Mouse (Mus musculus): ENCODE data around the gene Gm3435.
"Not testable (repeated sequence)": the region's sequence is repeated elsewhere in the genome, so short reads cannot be mapped to it uniquely, and the experiment has no call there.

The Gm3435 gene

DNA sequence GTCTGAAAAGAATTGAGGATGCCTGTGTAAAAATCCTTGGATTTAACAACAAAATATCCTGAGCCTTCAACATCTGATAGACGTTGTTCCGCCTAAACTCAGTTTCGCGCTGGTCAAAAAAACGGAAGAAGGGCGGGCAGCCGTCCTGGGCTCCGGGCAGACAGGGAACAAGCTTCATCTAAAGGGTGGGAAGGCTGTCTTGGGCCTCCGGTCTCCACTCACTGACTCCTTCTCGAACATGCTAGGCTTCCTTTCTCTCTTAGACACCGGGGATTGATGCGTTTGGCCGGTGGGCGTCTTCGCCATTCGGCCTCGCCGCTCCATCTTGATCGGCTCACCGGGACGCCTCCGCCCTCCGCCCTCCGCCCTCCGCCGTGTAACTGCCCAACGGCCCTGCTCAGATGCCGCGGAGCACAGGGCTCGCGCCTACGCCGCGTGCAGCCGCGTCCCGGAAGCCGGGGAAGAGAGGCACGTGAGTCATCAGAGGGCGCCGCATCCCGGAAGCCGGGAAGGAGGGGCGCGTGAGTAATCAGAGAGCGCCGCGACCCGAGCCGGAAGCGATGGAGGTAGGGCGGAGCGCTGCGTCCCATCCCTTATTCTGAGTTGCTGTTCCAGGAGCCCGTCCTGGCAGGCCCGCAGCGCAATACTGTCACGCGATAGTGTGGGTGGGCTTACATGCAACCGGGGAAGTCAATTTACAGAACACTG is at the start of gene Gm3435:
Gene Gm3435, plus strand, starts transcription at position 471 of the 708 bp plus-strand sequence.
- not testable (repeated sequence) for DNase-seq

DNA sequence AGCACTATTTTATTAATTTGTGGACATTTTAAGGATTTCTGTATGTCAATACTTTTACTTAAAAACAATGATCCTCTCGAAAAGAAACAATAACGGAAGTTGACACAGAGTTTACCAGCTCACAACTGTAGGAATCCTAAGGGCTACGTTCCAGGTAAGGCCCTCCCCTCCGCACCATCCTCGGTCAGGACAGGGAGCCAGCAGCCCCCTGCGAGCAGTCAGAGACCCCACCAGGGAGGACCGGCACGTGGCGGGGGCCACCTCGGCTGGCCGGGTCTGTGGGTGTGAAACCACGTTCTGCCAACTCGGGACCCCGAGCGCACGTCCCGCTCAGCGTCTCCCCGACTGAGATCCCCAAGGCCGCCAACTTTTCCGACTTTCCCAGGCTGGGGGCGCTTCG is 49.5 kb upstream of the Gm3435 start:
- DNase-seq: peak; percentile 25 to 40

DNA sequence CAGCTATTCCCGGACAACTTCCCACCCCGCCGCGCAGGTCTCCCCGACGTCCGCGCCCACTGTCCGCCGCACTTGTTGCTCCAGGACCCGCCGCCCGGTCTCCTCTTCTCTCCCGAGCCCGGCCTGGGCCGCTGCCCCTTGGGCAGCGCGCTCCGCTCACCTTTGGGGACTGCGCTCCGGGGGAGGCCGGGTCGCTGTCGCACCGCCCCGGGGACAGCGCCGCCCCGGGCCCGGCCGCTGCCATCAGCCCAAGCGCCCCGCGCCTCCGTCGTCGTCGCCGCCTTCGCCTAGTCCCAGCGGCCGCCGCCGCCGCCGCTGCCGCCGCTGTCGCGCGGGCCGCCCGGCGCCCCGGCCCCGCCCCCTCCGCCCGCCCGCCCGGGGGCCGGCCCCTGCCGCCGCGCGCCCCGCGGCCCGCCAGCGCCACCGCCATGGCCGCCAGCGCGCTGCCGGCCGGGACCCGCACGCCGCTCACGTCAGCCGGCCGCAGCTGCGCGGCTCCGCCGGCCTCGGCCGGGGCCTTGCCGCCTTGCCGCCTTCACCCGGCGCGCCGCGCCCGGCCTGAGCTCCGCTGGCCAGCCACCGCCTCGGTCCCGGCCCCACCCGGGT is 48.9 kb upstream of the Gm3435 start, which contains the start of gene Phf10:
Gene Phf10, minus strand, starts transcription at position 323 of the 606 bp plus-strand sequence.
- peak; percentile 46 to 48 for DNase-seq

DNA sequence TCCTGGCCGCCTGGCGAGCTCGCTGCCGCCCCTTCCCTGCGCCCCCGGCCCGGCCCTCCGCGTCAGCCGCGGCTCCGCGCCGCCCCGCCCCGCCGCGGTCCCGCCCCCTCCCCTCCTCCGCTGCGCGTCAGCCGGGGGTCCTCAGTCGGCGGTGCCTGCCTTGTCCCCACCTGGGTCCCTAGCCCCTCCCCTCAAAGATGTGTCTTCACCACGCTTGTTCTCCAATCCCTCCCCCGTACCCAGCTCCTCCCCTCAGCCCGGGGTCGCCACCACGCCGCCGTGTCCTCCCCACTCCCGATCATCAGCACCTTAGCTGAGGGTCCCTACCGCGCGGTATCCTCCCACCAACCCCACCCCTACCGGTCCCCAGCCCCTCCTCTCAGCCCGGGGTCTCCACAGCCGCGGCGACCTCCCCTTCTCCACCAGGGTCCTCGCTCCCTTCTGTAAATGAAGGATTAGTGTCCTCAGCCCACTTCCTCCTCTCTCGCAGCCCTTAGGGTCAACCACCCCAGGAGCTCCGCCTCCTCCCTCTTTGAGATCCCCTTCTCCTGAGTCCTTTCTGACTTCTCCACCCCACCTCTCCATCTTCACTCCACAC is 48.3 kb upstream of the Gm3435 start:
- not testable (repeated sequence) for DNase-seq

DNA sequence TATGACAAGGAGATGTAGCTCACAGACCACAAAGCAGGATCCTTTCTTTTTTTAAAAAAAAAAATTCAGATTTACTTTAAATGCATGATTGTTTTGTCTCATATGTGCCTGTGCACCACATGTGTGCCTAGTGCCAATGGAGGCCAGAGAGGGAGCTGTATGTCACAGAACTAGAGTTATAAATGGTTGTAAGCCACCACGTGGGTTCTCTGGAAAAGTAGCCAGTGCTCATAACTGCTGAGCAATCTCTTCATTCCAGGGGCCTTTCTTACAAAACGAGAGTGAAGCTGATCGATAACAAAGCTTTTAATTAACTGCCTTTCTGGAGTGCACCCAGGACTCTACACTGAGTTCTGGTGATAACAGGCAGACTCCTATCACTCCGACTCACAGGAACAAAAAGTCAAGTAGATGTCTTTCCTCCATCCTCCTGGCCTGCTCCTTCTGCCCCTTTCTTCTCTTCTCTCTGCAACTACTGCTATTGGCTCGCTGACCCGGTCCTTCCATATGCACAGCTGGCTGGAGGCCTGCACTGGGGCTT is 41.5 kb upstream of the Gm3435 start:
- DNase-seq: not testable (repeated sequence)

DNA sequence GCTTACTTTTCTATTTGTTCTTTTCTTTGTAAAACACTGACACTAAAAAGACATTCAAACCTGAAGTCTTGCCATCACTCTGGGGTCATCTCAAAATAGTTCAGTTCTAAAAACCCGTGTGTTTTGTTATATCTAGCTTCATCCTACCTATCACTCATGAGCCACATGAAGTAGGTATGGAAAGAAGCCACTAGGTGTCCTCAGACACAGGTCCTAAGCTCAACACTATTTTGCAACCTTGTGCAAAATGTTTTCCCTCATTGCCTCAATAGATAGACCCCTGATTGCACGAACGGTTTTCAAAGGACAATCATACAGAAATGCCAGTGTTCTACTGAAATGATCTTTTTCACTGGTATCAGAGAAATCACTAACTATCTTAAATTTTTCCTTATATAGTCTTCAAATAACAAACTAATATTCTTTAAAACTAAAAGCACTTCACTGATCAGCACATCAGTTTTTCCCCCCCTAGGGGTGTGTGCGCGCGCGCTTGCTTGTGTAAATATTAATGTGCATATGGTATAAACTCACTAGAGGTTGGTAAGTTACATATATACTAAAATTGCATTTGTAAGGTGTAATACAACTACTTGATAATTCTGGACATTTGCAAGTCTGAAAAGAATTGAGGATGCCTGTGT is 32.1 kb upstream of the Gm3435 start:
- DNase-seq: peak in 1 of 2 experiments; percentile 1

DNA sequence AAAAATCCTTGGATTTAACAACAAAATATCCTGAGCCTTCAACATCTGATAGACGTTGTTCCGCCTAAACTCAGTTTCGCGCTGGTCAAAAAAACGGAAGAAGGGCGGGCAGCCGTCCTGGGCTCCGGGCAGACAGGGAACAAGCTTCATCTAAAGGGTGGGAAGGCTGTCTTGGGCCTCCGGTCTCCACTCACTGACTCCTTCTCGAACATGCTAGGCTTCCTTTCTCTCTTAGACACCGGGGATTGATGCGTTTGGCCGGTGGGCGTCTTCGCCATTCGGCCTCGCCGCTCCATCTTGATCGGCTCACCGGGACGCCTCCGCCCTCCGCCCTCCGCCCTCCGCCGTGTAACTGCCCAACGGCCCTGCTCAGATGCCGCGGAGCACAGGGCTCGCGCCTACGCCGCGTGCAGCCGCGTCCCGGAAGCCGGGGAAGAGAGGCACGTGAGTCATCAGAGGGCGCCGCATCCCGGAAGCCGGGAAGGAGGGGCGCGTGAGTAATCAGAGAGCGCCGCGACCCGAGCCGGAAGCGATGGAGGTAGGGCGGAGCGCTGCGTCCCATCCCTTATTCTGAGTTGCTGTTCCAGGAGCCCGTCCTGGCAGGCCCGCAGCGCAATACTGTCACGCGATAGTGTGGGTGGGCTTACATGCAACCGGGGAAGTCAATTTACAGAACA is 31.5 kb upstream of the Gm3435 start, which contains the start of the genes 9030025P20Rik and Gm3417:
Gene 9030025P20Rik, plus strand, starts transcription at position 107 of the 677 bp plus-strand sequence.
Gene Gm3417, minus strand, starts transcription at position 429 of the 677 bp plus-strand sequence.
- not testable (repeated sequence) for DNase-seq

DNA sequence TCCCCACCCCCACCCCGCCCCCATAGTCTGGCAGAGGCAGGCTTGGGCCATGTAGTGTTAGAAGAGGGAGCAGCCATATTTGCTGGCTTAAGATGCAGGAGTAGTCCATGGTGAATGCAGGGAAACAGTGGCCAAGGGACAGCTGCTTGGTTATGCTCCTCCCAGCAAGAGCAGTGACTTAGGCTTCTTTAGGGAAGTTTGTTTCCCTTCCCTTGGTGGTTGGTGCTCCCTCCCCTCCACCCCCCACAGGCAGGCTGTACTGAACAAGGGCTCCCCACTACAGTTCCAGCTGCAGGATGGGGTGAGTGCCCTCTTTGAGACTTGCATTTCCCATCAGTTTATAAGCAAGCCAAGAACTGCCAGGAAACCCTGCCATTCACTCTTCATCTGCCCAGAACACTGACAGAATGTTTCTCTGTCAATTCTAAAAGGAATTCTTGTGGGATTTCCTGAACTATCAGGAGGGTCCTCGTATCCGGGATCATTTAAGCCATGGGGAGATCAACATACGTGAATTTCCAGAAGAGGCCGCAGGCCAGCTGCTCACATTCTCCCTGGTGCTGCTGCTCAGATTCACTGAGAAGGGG is 19.8 kb upstream of the Gm3435 start:
- peak in 1 of 2 experiments; percentile 1 for DNase-seq

DNA sequence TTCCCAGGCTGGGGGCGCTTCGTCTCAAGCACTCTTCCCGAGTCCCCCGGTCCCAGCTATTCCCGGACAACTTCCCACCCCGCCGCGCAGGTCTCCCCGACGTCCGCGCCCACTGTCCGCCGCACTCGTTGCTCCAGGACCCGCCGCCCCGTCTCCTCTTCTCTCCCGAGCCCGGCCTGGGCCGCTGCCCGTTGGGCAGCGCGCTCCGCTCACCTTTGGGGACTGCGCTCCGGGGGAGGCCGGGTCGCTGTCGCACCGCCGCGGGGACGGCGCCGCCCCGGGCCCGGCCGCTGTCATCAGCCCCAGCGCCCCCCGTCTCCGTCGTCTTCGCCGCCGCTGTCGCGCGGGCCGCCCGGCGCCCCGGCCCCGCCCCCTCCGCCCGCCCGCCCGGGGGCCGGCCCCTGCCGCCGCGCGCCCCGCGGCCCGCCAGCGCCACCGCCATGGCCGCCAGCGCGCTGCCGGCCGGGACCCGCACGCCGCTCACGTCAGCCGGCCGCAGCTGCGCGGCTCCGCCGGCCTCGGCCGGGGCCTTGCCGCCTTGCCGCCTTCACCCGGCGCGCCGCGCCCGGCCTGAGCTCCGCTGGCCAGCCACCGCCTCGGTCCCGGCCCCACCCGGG is 17.3 kb upstream of the Gm3435 start:
- not testable (repeated sequence) for DNase-seq

DNA sequence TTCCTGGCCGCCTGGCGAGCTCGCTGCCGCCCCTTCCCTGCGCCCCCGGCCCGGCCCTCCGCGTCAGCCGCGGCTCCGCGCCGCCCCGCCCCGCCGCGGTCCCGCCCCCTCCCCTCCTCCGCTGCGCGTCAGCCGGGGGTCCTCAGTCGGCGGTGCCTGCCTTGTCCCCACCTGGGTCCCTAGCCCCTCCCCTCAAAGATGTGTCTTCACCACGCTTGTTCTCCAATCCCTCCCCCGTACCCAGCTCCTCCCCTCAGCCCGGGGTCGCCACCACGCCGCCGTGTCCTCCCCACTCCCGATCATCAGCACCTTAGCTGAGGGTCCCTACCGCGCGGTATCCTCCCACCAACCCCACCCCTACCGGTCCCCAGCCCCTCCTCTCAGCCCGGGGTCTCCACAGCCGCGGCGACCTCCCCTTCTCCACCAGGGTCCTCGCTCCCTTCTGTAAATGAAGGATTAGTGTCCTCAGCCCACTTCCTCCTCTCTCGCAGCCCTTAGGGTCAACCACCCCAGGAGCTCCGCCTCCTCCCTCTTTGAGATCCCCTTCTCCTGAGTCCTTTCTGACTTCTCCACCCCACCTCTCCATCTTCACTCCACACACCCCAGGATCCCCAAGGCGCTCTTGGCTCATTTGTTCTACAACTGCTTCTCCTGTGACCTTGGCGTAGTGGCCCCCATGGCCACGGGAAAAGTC is 16.7 kb upstream of the Gm3435 start:
- DNase-seq: not testable (repeated sequence)

DNA sequence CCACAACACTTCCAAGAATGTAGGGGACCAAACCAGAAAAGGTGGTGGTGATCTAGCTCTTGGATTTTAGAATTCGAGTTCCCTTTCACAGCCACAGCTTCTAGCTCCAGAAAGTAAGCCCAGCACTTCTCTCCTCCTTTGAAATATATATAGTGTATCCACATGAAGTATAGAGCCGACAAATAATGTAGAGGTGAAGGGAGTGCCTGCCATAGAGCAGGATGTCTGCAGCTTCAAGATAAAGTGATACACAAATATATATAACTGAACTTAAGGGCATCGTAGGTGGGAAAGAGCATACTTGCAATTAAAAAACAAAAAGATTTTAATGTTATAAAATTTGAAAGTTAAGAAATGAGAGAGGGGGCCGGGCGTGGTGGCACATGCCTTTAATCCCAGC is 15.8 kb upstream of the Gm3435 start:
- not testable (repeated sequence) for DNase-seq

DNA sequence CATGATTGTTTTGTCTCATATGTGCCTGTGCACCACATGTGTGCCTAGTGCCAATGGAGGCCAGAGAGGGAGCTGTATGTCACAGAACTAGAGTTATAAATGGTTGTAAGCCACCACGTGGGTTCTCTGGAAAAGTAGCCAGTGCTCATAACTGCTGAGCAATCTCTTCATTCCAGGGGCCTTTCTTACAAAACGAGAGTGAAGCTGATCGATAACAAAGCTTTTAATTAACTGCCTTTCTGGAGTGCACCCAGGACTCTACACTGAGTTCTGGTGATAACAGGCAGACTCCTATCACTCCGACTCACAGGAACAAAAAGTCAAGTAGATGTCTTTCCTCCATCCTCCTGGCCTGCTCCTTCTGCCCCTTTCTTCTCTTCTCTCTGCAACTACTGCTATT is 9.9 kb upstream of the Gm3435 start:
- DNase-seq: not testable (repeated sequence)

DNA sequence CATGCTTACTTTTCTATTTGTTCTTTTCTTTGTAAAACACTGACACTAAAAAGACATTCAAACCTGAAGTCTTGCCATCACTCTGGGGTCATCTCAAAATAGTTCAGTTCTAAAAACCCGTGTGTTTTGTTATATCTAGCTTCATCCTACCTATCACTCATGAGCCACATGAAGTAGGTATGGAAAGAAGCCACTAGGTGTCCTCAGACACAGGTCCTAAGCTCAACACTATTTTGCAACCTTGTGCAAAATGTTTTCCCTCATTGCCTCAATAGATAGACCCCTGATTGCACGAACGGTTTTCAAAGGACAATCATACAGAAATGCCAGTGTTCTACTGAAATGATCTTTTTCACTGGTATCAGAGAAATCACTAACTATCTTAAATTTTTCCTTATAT is 888 bp upstream of the Gm3435 start:
- DNase-seq: not testable (repeated sequence)

DNA sequence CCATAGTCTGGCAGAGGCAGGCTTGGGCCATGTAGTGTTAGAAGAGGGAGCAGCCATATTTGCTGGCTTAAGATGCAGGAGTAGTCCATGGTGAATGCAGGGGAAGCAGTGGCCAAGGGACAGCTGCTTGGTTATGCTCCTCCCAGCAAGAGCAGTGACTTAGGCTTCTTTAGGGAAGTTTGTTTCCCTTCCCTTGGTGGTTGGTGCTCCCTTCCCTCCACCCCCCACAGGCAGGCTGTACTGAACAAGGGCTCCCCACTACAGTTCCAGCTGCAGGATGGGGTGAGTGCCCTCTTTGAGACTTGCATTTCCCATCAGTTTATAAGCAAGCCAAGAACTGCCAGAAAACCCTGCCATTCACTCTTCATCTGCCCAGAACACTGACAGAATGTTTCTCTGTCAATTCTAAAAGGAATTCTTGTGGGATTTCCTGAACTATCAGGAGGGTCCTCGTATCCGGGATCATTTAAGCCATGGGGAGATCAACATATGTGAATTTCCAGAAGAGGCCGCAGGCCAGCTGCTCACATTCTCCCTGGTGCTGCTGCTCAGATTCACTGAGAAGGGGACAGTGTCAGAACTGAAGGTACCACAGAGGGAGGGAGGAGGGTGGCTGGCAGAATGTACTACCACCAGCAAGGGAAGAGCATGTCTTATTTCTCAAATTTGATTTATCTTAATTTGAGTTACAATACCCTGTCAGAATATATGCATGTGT is 11.7 kb downstream of the Gm3435 start:
- DNase-seq: peak; percentile 16 to 33

DNA sequence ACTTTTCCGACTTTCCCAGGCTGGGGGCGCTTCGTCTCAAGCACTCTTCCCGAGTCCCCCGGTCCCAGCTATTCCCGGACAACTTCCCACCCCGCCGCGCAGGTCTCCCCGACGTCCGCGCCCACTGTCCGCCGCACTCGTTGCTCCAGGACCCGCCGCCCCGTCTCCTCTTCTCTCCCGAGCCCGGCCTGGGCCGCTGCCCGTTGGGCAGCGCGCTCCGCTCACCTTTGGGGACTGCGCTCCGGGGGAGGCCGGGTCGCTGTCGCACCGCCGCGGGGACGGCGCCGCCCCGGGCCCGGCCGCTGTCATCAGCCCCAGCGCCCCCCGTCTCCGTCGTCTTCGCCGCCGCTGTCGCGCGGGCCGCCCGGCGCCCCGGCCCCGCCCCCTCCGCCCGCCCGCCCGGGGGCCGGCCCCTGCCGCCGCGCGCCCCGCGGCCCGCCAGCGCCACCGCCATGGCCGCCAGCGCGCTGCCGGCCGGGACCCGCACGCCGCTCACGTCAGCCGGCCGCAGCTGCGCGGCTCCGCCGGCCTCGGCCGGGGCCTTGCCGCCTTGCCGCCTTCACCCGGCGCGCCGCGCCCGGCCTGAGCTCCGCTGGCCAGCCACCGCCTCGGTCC is 14.0 kb downstream of the Gm3435 start:
- DNase-seq: not testable (repeated sequence)

DNA sequence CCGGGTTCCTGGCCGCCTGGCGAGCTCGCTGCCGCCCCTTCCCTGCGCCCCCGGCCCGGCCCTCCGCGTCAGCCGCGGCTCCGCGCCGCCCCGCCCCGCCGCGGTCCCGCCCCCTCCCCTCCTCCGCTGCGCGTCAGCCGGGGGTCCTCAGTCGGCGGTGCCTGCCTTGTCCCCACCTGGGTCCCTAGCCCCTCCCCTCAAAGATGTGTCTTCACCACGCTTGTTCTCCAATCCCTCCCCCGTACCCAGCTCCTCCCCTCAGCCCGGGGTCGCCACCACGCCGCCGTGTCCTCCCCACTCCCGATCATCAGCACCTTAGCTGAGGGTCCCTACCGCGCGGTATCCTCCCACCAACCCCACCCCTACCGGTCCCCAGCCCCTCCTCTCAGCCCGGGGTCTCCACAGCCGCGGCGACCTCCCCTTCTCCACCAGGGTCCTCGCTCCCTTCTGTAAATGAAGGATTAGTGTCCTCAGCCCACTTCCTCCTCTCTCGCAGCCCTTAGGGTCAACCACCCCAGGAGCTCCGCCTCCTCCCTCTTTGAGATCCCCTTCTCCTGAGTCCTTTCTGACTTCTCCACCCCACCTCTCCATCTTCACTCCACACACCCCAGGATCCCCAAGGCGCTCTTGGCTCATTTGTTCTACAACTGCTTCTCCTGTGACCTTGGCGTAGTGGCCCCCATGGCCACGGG is 14.7 kb downstream of the Gm3435 start:
- not testable (repeated sequence) for DNase-seq

DNA sequence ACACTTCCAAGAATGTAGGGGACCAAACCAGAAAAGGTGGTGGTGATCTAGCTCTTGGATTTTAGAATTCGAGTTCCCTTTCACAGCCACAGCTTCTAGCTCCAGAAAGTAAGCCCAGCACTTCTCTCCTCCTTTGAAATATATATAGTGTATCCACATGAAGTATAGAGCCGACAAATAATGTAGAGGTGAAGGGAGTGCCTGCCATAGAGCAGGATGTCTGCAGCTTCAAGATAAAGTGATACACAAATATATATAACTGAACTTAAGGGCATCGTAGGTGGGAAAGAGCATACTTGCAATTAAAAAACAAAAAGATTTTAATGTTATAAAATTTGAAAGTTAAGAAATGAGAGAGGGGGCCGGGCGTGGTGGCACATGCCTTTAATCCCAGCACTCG is 15.5 kb downstream of the Gm3435 start:
- DNase-seq: not testable (repeated sequence)

DNA sequence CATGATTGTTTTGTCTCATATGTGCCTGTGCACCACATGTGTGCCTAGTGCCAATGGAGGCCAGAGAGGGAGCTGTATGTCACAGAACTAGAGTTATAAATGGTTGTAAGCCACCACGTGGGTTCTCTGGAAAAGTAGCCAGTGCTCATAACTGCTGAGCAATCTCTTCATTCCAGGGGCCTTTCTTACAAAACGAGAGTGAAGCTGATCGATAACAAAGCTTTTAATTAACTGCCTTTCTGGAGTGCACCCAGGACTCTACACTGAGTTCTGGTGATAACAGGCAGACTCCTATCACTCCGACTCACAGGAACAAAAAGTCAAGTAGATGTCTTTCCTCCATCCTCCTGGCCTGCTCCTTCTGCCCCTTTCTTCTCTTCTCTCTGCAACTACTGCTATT is 21.4 kb downstream of the Gm3435 start:
- DNase-seq: not testable (repeated sequence)

DNA sequence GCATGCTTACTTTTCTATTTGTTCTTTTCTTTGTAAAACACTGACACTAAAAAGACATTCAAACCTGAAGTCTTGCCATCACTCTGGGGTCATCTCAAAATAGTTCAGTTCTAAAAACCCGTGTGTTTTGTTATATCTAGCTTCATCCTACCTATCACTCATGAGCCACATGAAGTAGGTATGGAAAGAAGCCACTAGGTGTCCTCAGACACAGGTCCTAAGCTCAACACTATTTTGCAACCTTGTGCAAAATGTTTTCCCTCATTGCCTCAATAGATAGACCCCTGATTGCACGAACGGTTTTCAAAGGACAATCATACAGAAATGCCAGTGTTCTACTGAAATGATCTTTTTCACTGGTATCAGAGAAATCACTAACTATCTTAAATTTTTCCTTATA is 30.5 kb downstream of the Gm3435 start:
- DNase-seq: not testable (repeated sequence)

Data from cerebellum, postnatal 10 days (tissue).